Mouse (Mus musculus) liver, embryonic 15.5 days (tissue): Measurements from ENCODE around the gene Cyb5r1. TPM values are rescaled to one million over a fixed set of nuclear protein-coding genes. Genes with fewer than 3 reads are reported as not detected.
"Not testable (repeated sequence)": the region's sequence is repeated elsewhere in the genome, so short reads cannot be mapped to it uniquely, and the experiment has no call there.

Experiments used
- ATAC-seq: fragments of 200-750 bp; cut with Nextera tagmentation; 2 replicates; pipeline ENCODE4 v1.8.0; 2017; ENCODE audit warnings: moderate number of reproducible peaks, mild to moderate bottlenecking, moderate library complexity; ENCODE audit not compliant: insufficient read depth
- H3K27ac ChIP-seq: fragments of 300-500 bp; sonication (generic); replicated peaks from 2 replicates; pipeline ENCODE4 v1.5.1; 2015; ENCODE audit warnings: mild to moderate bottlenecking, inconsistent platforms
- H3K27me3 ChIP-seq: fragments of 300-500 bp; sonication (generic); 2 replicates; pipeline ENCODE4 v1.6.1; 2015; ENCODE audit warnings: mild to moderate bottlenecking, inconsistent platforms
- H3K36me3 ChIP-seq: fragments of 300-500 bp; sonication (generic); replicated peaks from 2 replicates; pipeline ENCODE4 v1.6.1; 2015; ENCODE audit warnings: moderate library complexity, mild to moderate bottlenecking, inconsistent platforms
- H3K4me1 ChIP-seq: fragments of 300-500 bp; sonication (generic); replicated peaks from 2 replicates; pipeline ENCODE4 v1.6.1; 2015; ENCODE audit warnings: inconsistent platforms
- H3K4me2 ChIP-seq: fragments of 300-500 bp; sonication (generic); 2 replicates; pipeline ENCODE4 v1.6.1; 2015; ENCODE audit warnings: moderate library complexity, mild to moderate bottlenecking, inconsistent platforms
- H3K4me3 ChIP-seq: fragments of 300-500 bp; sonication (generic); replicated peaks from 2 replicates; pipeline ENCODE4 v1.5.1; 2015; ENCODE audit warnings: mild to moderate bottlenecking, inconsistent platforms
- H3K9ac ChIP-seq: fragments of 300-500 bp; sonication (generic); 2 replicates; pipeline ENCODE4 v1.6.1; 2015; ENCODE audit warnings: moderate library complexity, mild to moderate bottlenecking, inconsistent platforms
- H3K9me3 ChIP-seq: fragments of 300-500 bp; sonication (generic); replicated peaks from 2 replicates; pipeline ENCODE4 v1.6.1; 2016; ENCODE audit warnings: inconsistent platforms
- WGBS: fragments of 180-500 bp; shearing (Covaris S2); methylation state at CpG from one replicate; pipeline ENCODE4 v1.1.7; 2015; ENCODE audit warnings: mixed read lengths; ENCODE audit not compliant: insufficient replicate concordance; 5-methylcytosine and 5-hydroxymethylcytosine counted together
- polyA plus RNA-seq: library from polyadenylated mRNA; unstranded; fragments of >200 nt; fragmentation: Nextera tagmentation; extraction: Ambion mirVana; gene quantifications from 2 replicates; pipeline ENCODE4 v1.2.1, GENCODE M21; 2015

Gene Cyb5r1
- polyA plus RNA-seq, 1 experiment from 2014 or later = 17.4 TPM

GRCm38 (mm10) chr1:134440437-134440836 lies 35.1 kb downstream of the Cyb5r1 start:
- Histone ChIP-seq H3K27me3 (no peaks in the 10 kb centered on the region), H3K4me1 (peaks cover 16% of the 10 kb centered on the region), H3K4me3 (no peak overlapping the region), H3K9ac (no peak overlapping the region), H3K36me3 (no peaks in the 10 kb centered on the region), H3K9me3 (no peaks in the 10 kb centered on the region), H3K4me2 (no peak overlapping the region), H3K27ac (no peak overlapping the region)
- ATAC-seq = no peak
- WGBS = 64% methylated on average over 6 of the region's 6 CpGs

DNA sequence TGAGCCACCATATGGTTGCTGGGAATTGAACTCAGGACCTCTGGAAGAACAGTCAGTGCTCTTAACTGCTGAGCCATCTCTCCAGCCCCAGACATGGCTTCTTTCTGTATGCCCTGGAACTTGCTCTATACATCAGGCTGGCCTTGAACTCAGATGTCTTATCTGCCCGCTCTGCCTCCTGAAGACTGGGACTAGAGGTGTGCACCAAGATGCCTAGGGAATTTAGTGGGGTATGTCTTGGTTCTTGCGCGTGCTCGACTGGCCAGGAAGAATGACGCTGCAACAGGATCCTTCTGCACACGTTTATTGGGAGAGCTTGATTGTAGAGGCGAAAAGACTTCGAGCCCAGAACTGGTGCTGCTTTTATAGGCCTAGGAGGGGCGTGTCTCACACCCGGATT lies 36.4 kb downstream of the Cyb5r1 start:
- H3K27me3 ChIP-seq, ATAC-seq: not testable (repeated sequence)

DNA sequence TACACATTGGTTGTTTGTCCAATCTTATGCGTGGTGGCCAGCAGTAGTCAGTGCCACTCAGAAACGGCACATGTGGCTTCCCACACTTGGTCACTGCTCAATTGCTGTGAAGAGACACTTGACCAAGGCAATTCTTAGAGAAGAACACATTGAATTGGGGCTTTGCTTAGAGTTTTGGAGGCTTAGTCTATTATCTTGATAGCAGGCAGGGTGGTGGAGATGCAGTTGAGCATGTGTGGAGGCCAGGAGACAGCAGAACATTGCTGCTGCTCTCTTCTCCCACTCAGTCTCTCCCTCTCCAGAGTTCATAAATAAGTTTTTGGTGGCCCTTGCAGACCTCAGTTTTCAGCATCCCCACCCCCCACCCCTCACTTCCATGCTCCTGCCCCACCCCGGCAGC lies 37.0 kb downstream of the Cyb5r1 start:
- ATAC-seq = no peak

More for the DNA sequence above, 36.4 kb downstream of the Cyb5r1 start:
- H3K4me3 ChIP-seq, H3K36me3 ChIP-seq, H3K4me2 ChIP-seq, H3K9me3 ChIP-seq, H3K9ac ChIP-seq, H3K27ac ChIP-seq: not testable (repeated sequence)
- 94% methylated on average over 8 of the region's 10 CpGs for WGBS
- H3K4me1 ChIP-seq = peaks cover 13% of the 10 kb centered on the region

DNA sequence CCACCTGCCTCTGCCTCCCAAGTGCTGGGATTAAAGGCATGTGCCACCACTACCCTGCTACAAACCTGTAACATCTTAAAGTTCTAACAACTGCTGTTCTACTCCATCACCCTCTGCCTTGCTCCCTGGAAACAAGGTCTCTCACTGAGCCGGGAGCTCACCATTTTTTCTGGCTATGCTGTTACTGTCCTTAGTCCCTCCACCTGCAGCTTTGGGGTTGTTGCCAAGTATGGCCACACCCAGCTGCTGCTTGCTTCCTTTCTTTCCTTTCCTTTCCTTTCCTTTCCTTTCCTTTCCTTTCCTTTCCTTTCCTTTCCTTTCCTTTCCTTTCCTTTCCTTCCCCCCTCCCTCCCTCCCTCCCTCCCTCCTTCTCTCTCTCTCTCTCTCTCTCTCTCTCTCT lies 37.9 kb downstream of the Cyb5r1 start:
- not testable (repeated sequence) for H3K27me3 ChIP-seq, H3K9ac ChIP-seq, H3K27ac ChIP-seq, ATAC-seq, H3K9me3 ChIP-seq, H3K4me3 ChIP-seq, H3K36me3 ChIP-seq, H3K4me2 ChIP-seq
- WGBS = 88% methylated on average over 1 of the region's 1 CpGs
- H3K4me1 ChIP-seq = peaks cover 13% of the 10 kb centered on the region

More for the DNA sequence above, 37.0 kb downstream of the Cyb5r1 start:
- Histone ChIP-seq H3K4me3 (no peak overlapping the region), H3K4me1 (peaks cover 13% of the 10 kb centered on the region), H3K36me3 (no peaks in the 10 kb centered on the region), H3K9ac (no peak overlapping the region), H3K9me3 (no peaks in the 10 kb centered on the region), H3K27me3 (no peaks in the 10 kb centered on the region), H3K27ac (no peak overlapping the region), H3K4me2 (no peak overlapping the region)
- WGBS = 92% methylated on average over 3 of the region's 3 CpGs

DNA sequence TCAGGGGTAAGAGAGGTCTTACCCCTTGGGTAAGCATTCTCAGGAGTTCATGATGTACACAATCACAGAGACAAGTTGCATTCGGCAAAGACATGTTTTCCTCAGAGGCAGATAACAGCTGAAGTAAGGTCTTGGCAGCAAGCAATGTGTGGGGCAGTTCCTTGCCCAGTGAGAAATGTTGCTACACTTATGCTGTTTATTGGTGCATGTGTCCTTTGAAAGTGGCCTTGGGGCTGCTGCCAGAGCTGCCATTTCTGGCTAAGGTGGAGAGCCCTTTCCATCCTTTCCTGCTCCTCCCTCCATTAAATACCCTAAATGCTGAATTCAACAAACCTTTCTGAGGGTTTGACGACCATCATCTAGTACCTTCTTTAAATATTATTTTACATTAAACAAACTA lies 40.1 kb downstream of the Cyb5r1 start:
- no peaks in the 10 kb centered on the region for H3K9me3 ChIP-seq
- no peak overlapping the region for H3K27ac ChIP-seq
- H3K4me1 ChIP-seq = peaks cover 13% of the 10 kb centered on the region
- ATAC-seq = no peak
- no peaks in the 10 kb centered on the region for H3K27me3 ChIP-seq
- 63% methylated on average over 2 of the region's 2 CpGs for WGBS
- H3K9ac ChIP-seq = no peak overlapping the region
- H3K4me2 ChIP-seq = no peak overlapping the region
- H3K36me3 ChIP-seq = no peaks in the 10 kb centered on the region
- no peak overlapping the region for H3K4me3 ChIP-seq

DNA sequence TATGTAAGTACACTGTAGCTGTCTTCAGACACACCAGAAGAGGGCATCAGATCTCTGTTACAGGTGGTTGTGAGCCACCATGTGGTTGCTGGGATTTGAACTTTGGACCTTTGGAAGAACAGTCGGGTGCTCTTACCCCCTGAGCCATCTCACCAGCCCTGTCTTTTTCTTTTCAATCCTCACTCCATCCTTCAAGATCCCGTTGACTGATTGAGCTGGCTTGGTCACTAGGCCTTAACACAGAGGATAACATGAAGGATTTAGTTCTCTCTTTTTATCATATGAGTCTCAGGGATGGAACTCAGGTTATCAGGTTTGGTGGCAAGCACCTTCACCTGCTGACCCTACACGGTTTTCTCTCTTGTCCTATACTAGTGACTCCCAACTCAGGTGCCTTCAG lies 43.2 kb downstream of the Cyb5r1 start:
- H3K27me3 ChIP-seq, H3K4me2 ChIP-seq, H3K4me3 ChIP-seq, H3K36me3 ChIP-seq, H3K9me3 ChIP-seq, H3K4me1 ChIP-seq, H3K27ac ChIP-seq, ATAC-seq, H3K9ac ChIP-seq: not testable (repeated sequence)
- WGBS = 56% methylated on average over 3 of the region's 3 CpGs

DNA sequence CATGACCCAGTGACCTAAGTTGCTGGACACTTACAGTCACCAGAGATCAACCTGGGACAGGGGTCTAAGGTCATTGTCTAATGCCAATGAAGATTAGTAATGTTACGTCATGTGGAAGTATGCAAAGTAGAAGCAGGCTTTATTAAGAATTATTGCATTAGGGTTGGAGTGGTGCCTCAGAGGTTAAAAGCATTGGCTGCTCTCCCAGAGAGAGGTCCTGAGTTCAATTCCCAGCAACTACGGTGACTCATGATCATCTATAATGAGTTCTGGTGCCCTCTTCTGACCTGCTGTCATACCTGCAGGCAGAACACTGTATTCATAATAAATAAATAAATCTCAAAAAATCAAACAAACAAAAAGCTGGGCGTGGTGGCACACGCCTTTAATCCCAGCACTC lies 44.8 kb downstream of the Cyb5r1 start:
- 75% methylated on average over 4 of the region's 4 CpGs for WGBS
- Histone ChIP-seq H3K9me3 (no peaks in the 10 kb centered on the region), H3K9ac (no peak overlapping the region), H3K27ac (no peak overlapping the region), H3K27me3 (no peaks in the 10 kb centered on the region; the same call in 1 of the 2 replicates), H3K36me3 (no peaks in the 10 kb centered on the region), H3K4me1 (peaks cover 11% of the 10 kb centered on the region), H3K4me3 (no peak overlapping the region), H3K4me2 (no peak overlapping the region)
- no peak for ATAC-seq

DNA sequence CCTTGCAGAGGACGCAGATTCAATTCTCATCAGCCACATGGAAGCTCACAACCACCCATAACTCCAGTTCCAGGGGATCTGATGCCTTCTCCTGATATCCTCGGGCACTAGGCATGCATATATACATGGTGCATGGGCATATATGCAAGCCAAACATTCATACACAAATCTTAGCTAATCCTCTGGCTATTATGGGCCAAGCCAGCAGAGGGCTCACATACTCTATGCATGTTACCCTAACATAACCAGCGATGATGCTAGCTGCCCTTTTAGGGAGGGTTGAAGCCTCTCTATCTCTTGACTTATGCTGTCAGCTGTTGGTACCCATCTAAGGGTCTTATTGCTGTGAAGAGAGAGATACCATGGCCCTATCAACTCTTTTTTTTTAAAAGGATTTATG lies 45.6 kb downstream of the Cyb5r1 start:
- Histone ChIP-seq H3K9me3 (no peaks in the 10 kb centered on the region), H3K4me1 (peaks cover 10% of the 10 kb centered on the region), H3K9ac (no peak overlapping the region), H3K4me2 (no peak overlapping the region), H3K27me3 (no peaks in the 10 kb centered on the region; the same call in 1 of the 2 replicates), H3K4me3 (no peak overlapping the region), H3K27ac (no peak overlapping the region), H3K36me3 (no peaks in the 10 kb centered on the region)
- ATAC-seq = no peak
- 28% methylated on average over 3 of the region's 3 CpGs for WGBS

GRCm38 (mm10) chr1:134454904-134455824 lies 49.8 kb downstream of the Cyb5r1 start, which contains the start of gene Klhl12:
Gene Klhl12, plus strand, starts transcription at chr1:134455531.
- ATAC-seq = peak; percentile 92
- Histone ChIP-seq H3K4me2 (peak within 1 kb of the TSS; percentile 79), H3K9ac (peak within 1 kb of the TSS; percentile 99), H3K27ac (peak within 1 kb of the TSS; percentile 96), H3K27me3 (no peaks in the 10 kb centered on the region; the same call in 1 of the 2 replicates), H3K36me3 (peaks cover 23% of the 10 kb centered on the region), H3K9me3 (no peaks in the 10 kb centered on the region), H3K4me1 (peaks cover 48% of the 10 kb centered on the region), H3K4me3 (peak within 1 kb of the TSS; percentile 99)
- under 1% methylated on average over 61 of the region's 61 CpGs for WGBS

DNA sequence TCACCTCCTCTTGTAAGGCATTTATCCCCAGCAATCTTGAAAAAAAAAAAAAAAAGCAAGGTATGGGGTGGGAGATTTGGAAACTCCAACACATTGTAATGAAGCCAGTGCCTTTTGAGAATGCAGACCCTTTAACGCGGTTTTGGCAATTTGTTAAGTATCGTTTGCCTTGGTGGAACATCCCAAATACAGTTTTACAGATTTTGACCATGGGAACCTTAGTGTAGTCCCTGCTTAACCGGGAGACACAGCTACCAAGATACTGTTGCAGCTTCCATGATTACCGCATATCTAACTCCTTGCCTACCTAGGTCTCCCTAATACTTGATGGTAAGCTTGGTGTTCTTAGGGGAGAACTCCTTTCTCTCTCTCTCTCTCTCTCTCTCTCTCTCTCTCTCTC lies 50.7 kb downstream of the Cyb5r1 start:
- 13% methylated on average over 5 of the region's 5 CpGs for WGBS
- no peaks in the 10 kb centered on the region; the same call in 1 of the 2 replicates for H3K27me3 ChIP-seq
- peak overlapping the region; percentile 79 for H3K4me2 ChIP-seq
- H3K9me3 ChIP-seq = no peaks in the 10 kb centered on the region
- H3K27ac ChIP-seq = peak overlapping the region; percentile 96
- peak overlapping the region; percentile 99 for H3K9ac ChIP-seq
- H3K4me3 ChIP-seq = peak overlapping the region; percentile 99
- peaks cover 55% of the 10 kb centered on the region for H3K4me1 ChIP-seq
- no peak for ATAC-seq
- peaks cover 27% of the 10 kb centered on the region for H3K36me3 ChIP-seq

DNA sequence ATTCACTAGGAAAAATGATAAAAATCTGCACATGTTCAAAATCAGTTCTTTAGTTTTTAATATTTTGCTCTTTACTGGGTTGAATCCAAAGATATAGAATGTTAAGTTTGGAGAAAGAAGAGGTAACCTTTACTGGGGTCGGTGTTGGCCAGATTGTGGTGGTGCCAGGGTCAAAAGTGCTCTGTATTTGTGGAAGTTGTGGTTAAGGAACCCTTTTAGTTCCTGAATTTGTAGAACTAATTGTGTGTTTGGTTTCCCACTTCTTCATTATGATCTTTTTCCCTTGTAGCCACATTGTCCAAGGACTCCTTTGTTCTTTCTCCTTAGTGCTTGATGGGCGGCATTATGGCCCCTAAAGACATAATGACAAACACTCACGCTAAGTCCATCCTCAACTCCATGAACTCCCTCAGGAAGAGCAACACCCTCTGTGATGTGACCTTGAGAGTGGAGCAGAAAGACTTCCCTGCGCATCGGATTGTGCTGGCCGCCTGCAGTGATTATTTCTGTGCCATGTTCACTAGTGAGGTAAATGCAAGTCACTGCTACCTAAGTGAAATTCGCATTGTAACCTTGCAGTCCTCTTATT lies 52.9 kb downstream of the Cyb5r1 start:
- Histone ChIP-seq H3K27me3 (no peaks in the 10 kb centered on the region; the same call in 1 of the 2 replicates), H3K4me3 (no peak overlapping the region), H3K9me3 (no peaks in the 10 kb centered on the region), H3K9ac (no peak overlapping the region), H3K27ac (peak overlapping the region; percentile 39; the same call in 1 of the 2 replicates), H3K4me1 (peaks cover 74% of the 10 kb centered on the region), H3K36me3 (peaks cover 47% of the 10 kb centered on the region), H3K4me2 (peak overlapping the region; percentile 79)
- 79% methylated on average over 7 of the region's 7 CpGs for WGBS
- no peak for ATAC-seq
